Mouse (Mus musculus) c-Kit-negative CD71-positive TER-119-positive erythroid progenitor cells, embryonic 14.5 days (primary cell): Measurements from ENCODE around the gene Tmem39b.
"Not testable (repeated sequence)": the region's sequence is repeated elsewhere in the genome, so short reads cannot be mapped to it uniquely, and the experiment has no call there.

Source experiments
- DNase-seq: peaks from one replicate; pipeline ENCODE4 v3.0.0-alpha.2; 2013; ENCODE audit warnings: low read depth, low spot score

The Tmem39b gene

DNA sequence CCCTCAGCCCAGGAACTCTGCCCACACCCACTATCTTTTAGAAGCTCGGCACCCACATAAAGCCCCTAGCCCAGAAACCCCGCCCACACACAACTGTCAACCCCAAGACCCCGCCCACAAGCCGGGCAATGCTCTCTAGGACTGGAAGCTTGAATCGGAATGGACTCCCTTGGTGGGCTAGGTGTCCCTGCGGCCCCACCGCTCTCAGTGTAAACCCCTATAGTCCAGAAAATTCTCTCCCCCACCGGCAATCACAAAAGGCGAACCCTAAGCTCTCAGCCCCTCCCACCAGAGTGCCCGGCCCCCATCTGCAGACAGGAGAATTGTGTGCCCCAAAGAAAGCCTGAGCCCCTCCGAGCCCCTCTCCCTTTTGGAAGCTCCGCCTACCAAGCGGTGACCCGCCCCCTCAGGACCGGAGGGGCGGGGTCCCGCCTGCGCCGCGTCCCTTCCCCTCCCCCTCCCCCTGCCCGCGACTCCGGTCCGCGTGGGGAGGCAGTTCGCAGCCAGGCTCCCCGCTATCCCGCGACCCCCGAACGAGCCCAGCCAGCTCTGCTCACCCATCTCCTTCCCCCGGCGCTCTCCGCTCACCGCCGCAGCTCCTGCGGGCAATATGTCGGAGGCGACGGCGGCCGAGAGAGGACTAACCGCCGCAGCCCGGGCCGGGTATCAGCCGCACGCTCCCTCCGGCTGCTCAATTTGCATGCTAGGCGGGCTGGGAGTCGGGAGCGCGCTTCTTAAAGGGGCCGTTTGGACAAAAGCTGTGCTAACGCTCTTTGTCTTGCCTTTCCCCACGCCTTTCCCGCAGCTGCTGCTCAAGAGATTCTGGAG lies at the start of gene Tmem39b:
Gene Tmem39b, minus strand, starts transcription at position 681 of the 828 bp plus-strand sequence.
- peak; percentile 57 for DNase-seq

DNA sequence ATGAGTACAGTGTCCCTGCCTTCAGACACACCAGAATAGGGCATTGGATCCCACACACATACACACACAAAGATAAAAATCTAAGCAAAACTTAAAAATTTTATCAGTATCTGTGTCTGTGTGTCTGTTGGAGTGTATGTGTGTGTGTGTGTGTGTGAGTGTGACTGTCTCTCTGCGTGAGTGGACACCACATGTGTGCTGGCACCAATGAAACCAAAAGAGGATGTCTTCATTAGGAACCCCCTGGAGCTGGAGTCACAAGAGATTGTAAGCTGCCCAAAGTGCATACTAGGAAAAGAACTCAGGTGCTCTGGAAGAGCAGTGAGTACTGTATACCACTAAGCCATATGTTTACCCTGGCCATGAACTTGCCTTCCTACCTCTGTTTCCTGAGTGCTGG lies 49.5 kb upstream of the Tmem39b start:
- no peak for DNase-seq

- DNase-seq, result no peak
Observed at GRCm38 (mm10) chr4:129743494-129743893, 46.9 kb upstream of the Tmem39b start.

DNA sequence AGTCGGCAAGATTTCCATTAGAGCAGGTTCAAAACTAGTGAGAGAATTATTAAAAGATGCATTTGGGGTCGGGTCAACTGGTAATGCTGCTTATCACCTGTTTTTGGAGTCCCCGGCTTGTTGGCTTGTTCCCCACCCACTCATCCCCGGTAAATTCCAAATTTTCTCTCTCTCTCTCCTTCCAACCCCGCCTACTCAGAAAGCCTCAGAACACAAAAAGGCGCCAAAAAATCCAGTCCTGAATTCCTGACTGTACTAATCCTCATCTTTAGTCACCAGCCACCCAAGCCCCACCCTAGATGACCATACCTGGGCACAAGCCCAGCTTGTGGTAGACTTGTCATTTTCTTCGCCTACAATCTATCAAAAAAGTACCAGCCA lies 46.4 kb upstream of the Tmem39b start:
- no peak for DNase-seq

DNA sequence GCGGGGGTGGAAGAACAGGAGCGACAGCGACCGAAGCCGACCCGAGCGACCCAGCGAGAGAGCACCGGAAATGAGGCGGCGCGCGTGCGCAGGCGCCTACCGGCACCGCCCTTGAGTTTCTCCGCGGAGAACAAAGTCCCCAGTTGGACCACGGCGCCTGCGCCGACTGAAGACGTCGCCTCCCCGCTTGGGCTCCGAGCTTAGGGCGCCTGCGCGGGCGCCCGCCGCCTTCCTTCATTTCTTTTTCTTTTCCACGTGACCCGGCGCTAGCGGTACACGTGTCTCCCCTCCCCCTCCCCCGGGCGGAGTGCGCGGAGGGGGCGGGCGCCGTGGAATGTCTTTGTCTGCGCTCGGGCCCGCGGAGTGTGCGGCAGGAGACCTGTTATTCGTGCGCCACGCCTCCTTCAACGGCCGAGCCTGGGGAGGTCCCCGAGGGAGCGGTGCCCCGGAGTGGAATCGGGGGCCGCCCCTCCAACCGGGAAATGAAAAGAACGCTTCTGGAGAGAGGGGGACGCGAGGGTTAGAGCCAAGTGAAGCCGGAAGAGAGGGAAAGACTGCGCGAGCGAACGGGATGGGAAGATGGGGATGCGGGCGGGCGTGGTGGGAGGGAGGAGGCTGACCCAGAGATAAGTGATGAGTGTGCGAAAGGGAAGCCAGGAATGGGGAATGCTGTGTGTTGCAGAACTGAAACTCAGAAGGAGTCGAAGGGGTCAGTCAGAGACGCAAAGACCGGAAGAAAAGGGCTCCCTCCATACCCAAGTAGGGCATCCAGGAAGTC lies 45.8 kb upstream of the Tmem39b start, which contains the start of gene Khdrbs1:
Gene Khdrbs1, minus strand, starts transcription at position 72 of the 778 bp plus-strand sequence.
- DNase-seq, result peak; percentile 92

- DNase-seq, result no peak
Observed at GRCm38 (mm10) chr4:129741974-129742231, 45.3 kb upstream of the Tmem39b start.

- DNase-seq, result peak; percentile 42
Observed at GRCm38 (mm10) chr4:129741251-129741973, 44.8 kb upstream of the Tmem39b start.

DNA sequence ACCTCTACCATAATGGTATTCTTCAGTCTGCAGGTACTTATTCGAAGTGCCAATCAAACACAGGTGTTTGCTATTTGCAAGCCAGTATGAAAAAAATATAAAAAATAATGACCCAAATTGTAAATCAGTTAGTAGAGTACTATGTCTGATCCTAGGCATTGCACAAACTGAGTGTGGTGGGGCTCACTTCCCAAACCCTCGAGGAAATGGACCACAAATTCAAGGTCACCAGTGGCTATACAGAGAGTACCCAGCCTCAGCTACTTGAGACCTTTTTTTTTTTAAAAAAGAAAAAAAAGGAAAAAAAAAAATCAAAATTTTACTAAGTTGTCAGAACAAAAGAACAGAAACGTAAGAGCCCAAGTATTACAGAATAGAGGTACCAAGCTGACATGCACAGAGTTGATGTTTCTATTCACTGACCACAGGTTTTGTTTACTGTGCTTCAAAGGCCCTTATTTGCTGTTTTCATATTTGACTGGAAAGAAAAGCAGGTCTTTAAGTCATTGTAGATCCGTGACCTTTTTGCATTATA lies 42.5 kb upstream of the Tmem39b start:
- DNase-seq, result no peak

- DNase-seq, result no peak
Observed at GRCm38 (mm10) chr4:129736173-129736572, 39.5 kb upstream of the Tmem39b start.

- not testable (repeated sequence) for DNase-seq
Observed at GRCm38 (mm10) chr4:129735485-129735884, 38.8 kb upstream of the Tmem39b start.

GRCm38 (mm10) chr4:129731423-129731822 lies 34.8 kb upstream of the Tmem39b start:
- no peak for DNase-seq

GRCm38 (mm10) chr4:129716310-129716709 lies 19.7 kb upstream of the Tmem39b start:
- no peak for DNase-seq

DNA sequence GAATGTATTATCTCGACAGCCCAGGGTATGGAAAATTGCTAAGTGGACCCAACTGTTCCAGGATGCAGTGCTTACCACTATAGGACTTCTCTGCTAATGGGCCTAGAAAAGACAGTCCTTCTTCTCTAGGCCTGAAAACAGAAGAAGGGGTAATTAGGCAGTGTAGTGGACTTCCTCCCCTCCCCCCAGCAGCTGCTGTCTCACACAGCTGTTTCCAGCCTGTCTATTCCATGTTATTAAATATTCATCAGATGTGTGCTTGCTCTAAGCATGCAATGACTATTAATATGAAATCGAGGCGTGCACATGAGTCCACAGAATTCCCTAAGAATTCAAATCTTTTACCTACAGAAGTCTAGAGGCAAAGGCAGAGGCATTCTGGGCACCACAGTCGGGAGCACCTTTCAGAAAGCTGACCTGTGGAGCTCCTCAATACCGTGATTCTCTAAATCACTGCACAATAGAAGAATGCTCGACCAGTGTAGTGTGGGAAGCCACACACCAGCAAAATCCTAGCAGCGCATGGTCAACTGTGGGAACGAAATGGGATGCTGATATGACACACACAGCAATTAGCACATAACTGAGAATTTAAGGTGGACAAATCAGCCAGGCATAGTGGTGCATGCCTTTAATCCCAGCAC lies 13.0 kb upstream of the Tmem39b start:
- DNase-seq, result no peak

- no peak for DNase-seq
Observed at GRCm38 (mm10) chr4:129706750-129707149, 10.1 kb upstream of the Tmem39b start.

DNA sequence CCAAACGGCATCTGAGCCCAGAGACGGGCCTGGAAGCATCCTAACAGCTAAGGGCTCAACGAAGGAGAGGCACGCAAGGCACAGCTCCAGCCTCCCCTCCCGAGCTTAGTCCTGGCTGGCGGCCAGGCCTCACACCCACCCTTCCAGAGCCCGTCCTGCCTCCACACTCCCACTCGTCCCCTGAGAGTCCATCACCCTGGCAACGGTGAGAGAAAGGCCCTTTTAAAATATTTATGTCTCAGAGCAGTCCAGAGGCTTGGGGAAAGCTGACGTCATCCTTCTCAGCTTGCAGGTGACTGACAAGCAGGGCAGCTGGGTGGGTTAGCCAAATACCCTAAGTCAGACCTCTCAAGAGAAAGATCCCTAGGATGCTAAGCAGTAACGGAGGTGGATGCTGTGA lies 5.8 kb upstream of the Tmem39b start:
- no peak for DNase-seq

DNA sequence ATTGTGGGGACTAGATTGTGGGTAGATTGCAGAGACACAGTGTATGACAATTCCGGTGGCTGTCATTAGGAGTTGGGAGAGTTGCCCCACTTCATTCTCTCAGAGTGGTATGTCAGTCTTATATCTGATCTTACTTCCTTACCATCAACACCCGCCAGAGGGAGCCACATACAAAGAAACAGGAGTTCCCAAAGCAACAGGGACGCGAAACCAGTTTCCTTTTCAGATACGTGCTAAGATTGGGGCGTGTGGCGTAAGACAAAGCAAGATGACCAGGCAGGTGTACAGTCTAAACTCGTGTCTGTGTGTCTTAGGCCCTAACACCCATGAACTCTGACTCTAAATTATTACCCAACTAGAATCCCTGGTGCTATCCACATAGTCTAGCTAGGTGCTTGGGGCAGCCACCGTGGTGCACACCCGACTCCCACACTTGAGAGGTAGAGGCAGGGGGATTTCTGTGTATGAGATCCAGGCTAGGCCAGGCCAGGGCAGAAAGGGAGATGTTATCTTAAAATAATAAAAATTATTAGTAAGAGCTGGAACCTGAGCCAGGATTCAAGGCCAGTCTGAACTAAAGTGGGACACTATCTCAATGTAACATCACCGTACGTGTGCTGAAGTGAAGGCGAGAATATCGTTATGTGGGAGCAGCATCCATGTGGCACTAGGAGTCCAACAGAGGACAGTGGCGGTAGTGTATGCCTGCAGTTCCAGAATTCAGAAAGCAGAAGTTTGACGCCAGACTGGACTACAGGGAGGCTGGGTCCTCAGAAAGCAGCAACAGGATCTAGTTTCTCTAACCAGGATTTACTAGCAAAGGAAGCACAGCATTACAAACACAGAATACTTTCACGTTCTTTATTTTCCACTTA lies 5.1 kb upstream of the Tmem39b start:
- DNase-seq, result peak; percentile 77

DNA sequence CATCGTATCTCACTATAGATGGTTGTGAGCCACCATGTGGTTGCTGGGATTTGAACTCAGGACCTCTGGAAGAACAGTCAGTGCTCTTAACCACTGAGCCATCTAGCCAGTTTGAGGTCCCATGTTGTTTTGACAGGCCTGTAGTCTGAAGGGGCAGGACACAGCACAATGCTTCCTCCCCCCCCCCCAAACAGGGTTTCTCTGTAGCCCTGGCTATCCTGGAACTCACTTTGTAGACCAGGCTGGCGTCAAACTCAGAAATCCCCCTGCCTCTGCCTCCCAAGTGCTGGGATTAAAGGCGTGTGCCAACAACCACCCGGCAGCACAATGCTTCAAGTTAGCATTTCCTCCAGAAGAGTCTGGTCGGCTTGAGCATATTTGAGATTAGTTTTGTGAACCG lies 4.0 kb upstream of the Tmem39b start:
- not testable (repeated sequence) for DNase-seq

GRCm38 (mm10) chr4:129700216-129700615 lies 3.6 kb upstream of the Tmem39b start:
- DNase-seq, result no peak

- DNase-seq, result no peak
Observed at GRCm38 (mm10) chr4:129697191-129697590, 553 bp upstream of the Tmem39b start.

DNA sequence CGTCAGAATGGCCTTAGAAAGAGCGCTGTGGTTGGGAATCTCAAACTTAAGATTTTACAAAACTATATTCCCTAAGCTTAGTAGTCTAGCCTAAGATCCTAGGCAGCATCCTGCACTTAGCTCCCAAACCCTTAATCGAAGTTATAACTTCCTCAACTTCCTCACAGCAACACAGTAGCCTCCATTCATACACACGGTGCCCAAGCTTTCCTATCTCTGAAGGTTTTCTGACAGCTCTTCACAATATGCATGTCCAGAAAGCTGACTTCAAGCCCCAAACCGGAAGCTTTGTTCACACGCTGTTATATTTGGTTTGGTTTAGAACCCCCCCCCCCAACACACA lies 852 bp downstream of the Tmem39b start:
- no peak for DNase-seq

DNA sequence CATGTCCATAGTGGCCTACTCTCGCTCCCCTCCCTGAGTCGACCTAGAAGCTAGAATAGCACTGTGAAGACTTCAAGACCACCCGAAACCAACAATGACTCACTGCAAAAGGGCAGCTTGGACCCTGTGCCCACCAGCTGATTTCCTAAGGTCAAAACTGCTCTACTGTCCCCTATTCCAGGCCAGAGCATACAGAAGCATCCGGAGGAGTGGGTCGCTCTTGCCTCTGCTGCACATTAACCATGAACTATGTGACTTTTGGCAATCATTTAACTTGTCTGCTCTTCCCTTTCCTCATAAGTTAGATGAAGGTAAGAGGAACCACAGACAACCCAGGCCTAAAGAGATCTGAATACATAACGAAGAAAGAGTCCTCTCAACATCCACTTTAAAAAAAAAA lies 12.1 kb downstream of the Tmem39b start:
- no peak for DNase-seq
